Mouse (Mus musculus) left cerebral cortex, adult 2 months (tissue): ENCODE results near the gene Adamts20. TPM values are rescaled to one million over a fixed set of nuclear protein-coding genes. Genes with fewer than 3 reads are reported as not detected.

ENCODE experiments used
- DNase-seq, 2 experiments: peaks; one replicate each; pipeline ENCODE4 v3.0.0; 2021 to 2022; ENCODE audit warnings: low spot score in 2 of 2, mixed read lengths in 1 of 2; ENCODE audit errors: extremely low spot score in 1 of 2
- H3K27ac ChIP-seq: fragments of 200-600 bp; 2 replicates; pipeline ENCODE4 v1.8.1; 2022
- H3K4me3 ChIP-seq: fragments of 200-600 bp; 2 replicates; pipeline ENCODE4 v1.8.1; 2022
- CTCF ChIP-seq: fragments of 200-600 bp; IDR thresholded peaks from 2 replicates; pipeline ENCODE4 v1.8.1; 2022; ENCODE audit warnings: antibody characterized with exemption, mild to moderate bottlenecking, moderate library complexity
- intact Hi-C: fragments of 180-260 bp; cut with DNase I; formaldehyde crosslinking; loops from one replicate; pipeline ENCODE4 v1.15.1; 2025
- total RNA-seq, 2 experiments: library from RNA; stranded (reverse); gene quantifications; 2 replicates each; pipeline ENCODE4 v1.2.3; 2021

The Adamts20 gene
- total RNA-seq, 2 experiments from 2014 or later: 7.4 to 8.4 TPM

DNA sequence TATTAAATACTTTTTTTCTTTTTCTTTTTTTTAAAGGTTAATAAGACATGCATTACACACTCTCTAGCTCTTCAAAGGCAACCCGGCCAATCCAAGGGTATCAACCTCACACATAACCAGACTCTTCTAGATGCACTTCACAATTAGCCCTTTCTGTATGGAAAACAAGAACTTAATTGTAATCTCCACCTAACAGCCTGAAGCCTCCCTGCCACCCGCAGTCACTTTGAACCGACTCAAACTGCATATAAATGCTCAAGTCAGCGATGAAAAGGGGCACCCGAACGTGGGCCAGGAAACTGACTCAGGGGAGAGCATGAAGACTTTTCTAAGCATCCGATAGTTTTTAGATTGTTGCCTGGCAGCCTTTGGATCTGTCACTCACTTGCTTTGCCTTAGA, 12.1 kb upstream of the Adamts20 start:
- intact Hi-C loops: no loop called here
- TF ChIP-seq CTCF: no peak
- Histone ChIP-seq H3K27ac (no peak overlapping the region), H3K4me3 (no peak overlapping the region)
- DNase-seq: no peak

DNA sequence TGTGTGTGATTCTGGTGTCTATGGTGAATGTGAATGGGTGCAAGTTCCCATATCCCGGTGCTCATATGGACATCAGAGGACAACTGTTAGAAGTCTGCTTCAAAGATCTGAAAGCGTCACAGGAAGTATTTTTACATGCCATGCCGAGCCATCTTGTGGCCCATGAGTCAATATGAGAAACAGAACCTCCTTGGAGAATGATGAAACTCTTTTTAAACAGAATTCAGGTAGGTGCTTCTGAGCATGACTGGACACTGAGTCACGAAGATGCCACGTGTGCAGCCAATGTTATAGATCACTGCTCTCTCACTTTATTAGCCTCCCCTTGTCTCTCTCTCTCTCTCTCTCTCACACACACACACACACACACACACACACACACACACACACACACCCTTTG, 10.8 kb upstream of the Adamts20 start:
- no peak for TF ChIP-seq CTCF
- no peak for DNase-seq
- H3K4me3 ChIP-seq: no peak overlapping the region
- H3K27ac ChIP-seq: no peak overlapping the region
- intact Hi-C loops: no loop called here

DNA sequence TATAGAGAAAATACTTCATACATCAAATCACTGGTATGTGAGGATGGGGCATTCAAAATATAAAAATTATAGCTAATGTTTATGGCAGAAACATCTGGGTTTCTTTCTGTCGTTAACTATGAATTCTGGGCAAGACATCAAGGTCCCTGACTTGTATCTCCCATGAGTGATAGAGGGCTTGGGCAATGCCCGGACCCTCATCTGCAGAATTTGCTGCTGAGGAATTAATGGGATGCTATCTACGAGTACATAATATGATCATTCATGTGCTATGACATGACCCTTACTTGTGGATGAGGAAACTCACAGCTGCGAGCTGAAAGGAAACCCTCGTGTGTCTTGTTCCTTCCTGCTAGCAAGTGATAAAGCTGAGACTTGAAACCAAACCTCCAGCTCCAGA, 5.1 kb upstream of the Adamts20 start:
- no peak for DNase-seq
- intact Hi-C loops: no loop called here
- no peak overlapping the region for H3K4me3 ChIP-seq
- no peak for TF ChIP-seq CTCF
- no peak overlapping the region for H3K27ac ChIP-seq

DNA sequence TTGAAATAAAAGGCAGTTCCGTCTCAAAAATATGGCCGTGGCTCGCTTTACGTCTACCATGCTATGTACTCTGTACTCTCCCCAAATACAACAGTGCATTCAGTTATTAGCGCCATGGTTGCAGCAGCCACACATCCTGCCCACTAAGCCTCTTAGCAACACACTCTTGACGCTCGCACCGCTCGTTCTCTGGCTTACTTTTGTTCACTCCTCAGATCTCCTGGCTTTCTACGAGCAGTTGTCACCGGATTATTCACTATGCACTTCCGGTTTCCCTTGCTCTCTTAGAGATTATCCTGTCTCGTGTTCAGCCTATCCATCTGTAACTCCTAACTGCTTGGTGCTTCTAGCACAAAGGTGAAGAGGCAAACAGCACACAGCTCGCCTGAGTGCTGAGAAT, 337 bp downstream of the Adamts20 start:
- intact Hi-C loops: loop anchor here (5.0 kb wide), 1 partner anchor 93 kb away; no protein-coding TSS in a partner anchor
- Histone ChIP-seq H3K27ac (no peak overlapping the region), H3K4me3 (no peak overlapping the region)
- no peak for DNase-seq
- no peak for TF ChIP-seq CTCF

DNA sequence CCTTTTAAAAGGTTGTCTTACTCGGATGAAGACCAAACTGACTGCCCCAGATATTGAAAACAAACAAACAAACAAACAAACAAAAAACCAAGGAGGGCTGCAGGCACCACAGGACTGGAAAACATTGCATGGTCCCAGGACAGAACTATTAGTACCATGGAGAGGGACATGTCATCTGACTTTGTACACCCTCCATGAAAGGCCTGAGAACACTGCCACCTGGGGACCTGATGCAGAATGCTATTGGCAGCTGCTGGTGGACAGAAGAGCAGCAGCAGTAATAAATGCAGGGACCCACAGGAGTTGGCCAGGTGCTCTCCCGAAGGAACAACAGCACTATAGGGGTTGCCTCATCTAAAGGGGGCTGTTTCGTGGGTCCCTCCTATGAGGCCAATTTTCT, 2.0 kb downstream of the Adamts20 start:
- Histone ChIP-seq H3K27ac (no peak overlapping the region), H3K4me3 (no peak overlapping the region)
- peak; percentile 36 for TF ChIP-seq CTCF
- no peak for DNase-seq
- intact Hi-C loops: loop anchor here (5.0 kb wide), 1 partner anchor 91 kb away; no protein-coding TSS in a partner anchor

DNA sequence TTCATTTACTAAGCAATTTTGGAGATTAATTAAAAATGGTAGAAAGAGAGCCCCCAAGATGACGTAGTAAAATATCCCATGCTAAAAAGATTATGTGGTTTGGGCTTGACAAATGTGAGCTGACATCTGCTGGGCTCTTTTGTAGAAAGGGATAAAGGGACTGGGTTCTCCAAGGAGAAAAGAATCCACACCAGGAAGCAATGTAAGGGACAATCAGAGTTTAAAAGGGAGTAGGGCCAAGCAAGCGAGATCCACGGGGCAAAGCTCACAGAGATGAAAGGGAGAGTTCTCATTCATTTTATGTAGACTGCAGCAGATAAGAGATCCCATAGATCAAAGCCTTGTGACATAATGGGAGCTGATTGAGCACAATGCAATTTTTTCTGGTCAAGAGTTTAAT, 3.0 kb downstream of the Adamts20 start:
- intact Hi-C loops: loop anchor here (5.0 kb wide), 1 partner anchor 90 kb away; no protein-coding TSS in a partner anchor

DNA sequence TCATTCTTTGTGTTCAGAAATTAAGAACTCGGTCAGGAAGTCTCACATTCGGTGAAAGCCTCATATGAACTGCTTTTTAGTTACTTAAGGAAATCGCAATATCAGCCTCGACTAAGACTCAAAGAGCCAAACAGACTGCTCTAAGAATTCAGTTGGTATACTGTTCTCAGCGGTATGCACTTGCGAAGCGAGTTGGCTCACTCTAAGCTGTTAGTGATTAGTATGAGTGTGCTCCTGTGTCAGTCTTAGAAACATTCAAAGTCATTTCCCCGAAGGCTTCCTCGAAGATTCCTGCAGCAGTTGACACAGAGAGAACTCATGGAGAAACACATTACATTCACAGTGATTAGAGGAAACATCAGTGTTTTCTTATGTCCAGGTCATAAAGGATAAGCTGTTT, 4.1 kb downstream of the Adamts20 start:
- Histone ChIP-seq H3K27ac (no peak overlapping the region), H3K4me3 (no peak overlapping the region)
- no peak for DNase-seq
- TF ChIP-seq CTCF: no peak
- intact Hi-C loops: loop anchor here (5.0 kb wide), 1 partner anchor 89 kb away; no protein-coding TSS in a partner anchor

More for the DNA sequence above, 3.0 kb downstream of the Adamts20 start:
- Histone ChIP-seq H3K4me3 (no peak overlapping the region), H3K27ac (no peak overlapping the region)
- TF ChIP-seq CTCF: no peak
- no peak for DNase-seq

DNA sequence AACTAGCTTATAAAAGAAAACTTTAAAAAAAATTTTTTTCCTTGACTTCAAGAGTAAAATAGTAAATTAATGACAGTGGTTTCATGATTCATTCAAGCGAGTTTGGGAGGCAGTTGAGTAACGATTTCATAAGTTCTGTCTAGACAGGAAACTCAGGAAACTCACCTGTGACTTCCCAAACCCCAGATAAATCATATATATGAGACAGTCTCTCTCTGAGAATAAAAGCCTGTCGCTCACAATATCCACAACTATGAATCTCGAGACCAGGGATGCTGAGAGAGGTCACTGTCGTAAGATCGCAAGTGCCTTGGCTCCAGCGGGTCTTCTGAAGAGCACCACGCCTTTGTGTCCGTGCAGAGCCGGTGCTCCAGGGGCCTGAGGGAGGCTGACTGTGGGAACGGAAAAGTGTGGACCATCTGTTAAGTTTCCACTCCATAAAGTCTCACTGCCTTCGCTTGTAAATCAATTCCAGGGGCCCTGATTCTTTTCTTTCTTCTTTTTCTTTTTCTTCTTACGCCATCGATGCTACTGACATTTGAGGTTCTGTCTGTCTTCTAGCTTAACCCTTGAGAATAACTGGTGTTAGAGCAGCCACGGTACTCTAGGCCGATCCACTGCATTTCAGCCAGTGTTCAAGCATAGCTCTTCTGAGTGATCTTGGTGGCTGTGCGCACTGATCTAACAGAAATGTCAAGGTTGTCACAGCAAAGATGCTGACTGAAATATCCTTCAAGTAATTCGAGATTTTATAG, 7.4 kb downstream of the Adamts20 start:
- TF ChIP-seq CTCF: no peak
- Histone ChIP-seq H3K27ac (no peak overlapping the region), H3K4me3 (no peak overlapping the region)
- intact Hi-C loops: no loop called here
- no peak for DNase-seq

DNA sequence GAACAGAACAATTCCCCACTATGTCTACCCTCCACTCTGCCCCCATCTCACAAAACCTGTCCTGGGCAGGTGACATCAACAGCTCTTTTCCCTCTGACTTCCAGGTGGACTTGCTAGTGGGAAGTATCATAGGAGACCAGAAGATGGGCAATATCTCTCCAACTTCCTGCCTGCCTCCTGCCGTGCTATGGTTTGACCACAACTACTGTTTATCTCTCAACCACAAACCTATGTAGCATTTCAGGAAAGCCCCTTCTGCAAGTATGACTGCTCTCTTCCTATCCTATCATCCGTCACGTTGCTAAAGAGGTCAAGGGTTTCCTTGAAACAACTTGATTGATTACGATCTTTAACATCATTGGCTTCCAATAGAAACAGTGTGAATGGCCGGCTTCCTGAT, 12.4 kb downstream of the Adamts20 start:
- Histone ChIP-seq H3K4me3 (no peak overlapping the region), H3K27ac (no peak overlapping the region)
- no peak for DNase-seq
- no peak for TF ChIP-seq CTCF
- intact Hi-C loops: no loop called here

DNA sequence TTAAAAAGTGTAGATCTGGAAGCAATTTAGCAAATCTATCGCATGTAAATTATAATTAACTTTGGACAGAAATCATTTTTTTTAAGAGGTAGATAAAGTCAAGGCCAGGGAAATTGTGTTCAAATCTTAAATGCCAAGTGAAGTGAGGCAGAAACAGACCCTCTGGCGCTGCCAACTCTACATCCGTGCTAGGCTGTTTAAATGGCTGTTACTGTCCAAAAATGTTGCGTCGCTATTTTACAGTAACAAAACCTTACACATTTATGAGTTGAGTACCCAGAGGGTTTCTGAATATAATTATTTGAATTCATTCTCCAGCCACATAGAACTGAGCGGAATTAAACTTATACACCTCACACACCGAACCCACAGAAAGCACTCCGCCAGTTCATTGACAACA, 13.6 kb downstream of the Adamts20 start:
- intact Hi-C loops: no loop called here
- Histone ChIP-seq H3K27ac (no peak overlapping the region), H3K4me3 (no peak overlapping the region)
- no peak for DNase-seq
- TF ChIP-seq CTCF: no peak

DNA sequence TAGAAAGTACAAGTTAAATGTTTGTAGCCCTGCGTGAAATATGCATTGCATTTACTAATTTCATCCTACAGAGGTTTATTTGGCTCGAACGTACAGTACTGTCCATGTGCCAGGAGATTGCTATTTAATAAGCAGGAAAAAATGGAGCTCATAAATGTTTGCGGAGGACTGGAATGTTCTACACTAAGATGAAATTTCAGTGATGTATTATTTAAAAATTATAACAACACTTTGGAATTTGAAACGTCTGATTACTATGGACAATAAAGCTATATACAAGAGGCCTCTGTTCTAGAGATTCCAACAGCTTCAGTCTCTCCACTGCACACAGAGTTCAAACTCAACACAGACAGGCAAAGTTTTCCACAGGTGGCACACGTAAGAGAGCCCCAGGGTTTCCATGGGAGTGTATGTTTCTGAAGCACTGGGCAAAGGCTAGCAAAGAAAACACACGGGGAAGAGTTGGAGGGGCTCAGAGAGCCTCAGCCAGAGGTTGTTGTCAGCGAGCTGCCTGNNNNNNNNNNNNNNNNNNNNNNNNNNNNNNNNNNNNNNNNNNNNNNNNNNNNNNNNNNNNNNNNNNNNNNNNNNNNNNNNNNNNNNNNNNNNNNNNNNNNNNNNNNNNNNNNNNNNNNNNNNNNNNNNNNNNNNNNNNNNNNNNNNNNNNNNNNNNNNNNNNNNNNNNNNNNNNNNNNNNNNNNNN, 20.6 kb downstream of the Adamts20 start:
- intact Hi-C loops: no loop called here
- H3K4me3 ChIP-seq: no peak overlapping the region
- H3K27ac ChIP-seq: no peak overlapping the region
- no peak for DNase-seq
- TF ChIP-seq CTCF: no peak

DNA sequence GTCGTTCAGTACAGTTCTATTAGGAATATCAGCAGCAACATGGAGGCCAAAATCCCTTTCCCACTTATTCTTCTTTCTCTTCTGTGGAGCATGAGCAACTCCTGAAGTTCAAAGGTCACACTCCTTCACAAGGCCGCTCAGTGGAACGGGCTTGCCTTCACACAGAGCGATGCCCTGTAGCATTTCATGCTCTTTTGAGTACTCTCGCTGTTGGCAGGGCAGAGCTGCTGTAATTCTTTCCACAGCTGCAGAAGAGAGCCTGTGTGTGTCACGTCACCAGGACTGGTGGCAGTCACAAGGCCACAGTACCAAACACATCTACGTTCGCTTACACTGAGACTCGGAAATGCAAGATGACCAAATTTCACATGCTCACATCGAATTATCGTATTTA, 21.2 kb downstream of the Adamts20 start:
- Histone ChIP-seq H3K27ac (no peak overlapping the region), H3K4me3 (no peak overlapping the region)
- DNase-seq: no peak
- intact Hi-C loops: no loop called here
- TF ChIP-seq CTCF: no peak
